Mouse (Mus musculus): Measurements from ENCODE around the gene Acads. TPM values are rescaled to one million over a fixed set of nuclear protein-coding genes. Genes with fewer than 3 reads are reported as not detected.
"Not testable (repeated sequence)": the region's sequence is repeated elsewhere in the genome, so short reads cannot be mapped to it uniquely, and the experiment has no call there.

The Acads gene
- polyA plus RNA-seq (2017; shearing (Covaris generic)): 10 to 100 TPM; 10.6 to 28.4 TPM

DNA sequence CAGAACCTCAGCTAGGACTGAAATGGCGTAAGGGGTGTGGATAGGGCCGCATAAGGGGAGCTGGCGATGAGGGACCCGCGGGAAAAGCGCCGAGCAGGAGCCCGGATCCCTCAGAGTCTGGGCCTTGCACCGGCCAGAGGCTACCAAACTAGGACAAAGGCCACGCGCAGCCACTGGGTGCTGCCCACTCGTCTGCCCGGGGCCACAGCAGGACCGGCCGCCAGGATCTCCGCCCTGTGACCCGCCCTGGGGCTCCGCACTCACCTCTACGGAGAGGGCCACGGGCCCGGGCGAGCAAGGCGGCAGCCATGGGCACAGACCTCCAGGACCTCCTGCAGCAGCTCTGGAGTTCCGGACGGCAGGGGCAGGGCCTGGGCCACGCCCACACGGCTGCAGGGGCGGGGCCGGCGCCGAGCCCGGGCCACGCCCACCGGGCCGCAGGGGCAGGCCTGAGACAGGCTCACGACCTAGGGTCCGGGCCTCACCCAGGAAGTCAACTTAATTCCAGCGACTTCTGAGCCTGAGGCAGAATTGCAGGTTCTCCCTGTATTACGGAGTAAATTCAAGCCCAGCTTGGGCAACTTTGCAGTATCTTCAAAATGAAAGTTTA lies at the start of gene Acads:
Gene Acads, minus strand, starts transcription at position 386 of the 610 bp plus-strand sequence.
- peak; percentile 96 for ATAC-seq

DNA sequence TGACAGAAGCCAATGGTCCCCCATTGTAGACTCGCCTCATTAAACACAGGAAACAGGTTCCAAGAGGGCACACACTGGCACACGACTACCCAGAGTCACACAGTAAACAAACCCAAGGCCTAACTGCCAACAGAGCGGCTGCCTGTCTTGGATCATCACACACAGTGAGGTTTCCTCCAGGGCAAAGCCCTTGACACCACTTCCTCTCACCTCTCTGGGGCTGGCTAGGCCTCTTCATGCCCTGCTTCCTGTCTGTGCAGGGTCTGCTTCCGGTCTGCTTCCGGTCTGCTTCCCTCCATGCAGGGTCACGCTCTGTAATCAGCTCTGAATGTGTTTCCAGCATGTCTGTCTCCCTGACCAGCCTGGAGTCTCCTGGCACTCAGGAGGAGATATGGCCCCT lies 48.2 kb upstream of the Acads start:
- peak; percentile 100 for ATAC-seq

DNA sequence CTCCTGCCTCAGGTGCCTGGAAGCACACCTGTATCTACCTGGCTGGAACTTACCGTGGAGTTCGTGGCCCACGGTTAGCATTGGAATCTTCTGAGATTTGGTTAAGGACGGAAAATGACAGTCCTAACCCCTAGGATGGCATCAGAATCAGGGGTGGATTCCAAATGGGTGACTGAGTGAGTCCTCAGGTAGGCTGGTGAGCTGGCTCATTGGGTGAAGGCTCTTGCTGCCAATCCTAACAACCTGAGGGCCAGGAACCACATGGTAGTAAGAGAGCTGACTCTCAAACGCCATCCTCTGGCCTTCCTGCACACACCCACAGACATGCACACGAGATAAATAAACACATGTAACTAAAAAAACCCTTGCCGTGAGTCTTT lies 47.7 kb upstream of the Acads start:
- ATAC-seq: no peak

DNA sequence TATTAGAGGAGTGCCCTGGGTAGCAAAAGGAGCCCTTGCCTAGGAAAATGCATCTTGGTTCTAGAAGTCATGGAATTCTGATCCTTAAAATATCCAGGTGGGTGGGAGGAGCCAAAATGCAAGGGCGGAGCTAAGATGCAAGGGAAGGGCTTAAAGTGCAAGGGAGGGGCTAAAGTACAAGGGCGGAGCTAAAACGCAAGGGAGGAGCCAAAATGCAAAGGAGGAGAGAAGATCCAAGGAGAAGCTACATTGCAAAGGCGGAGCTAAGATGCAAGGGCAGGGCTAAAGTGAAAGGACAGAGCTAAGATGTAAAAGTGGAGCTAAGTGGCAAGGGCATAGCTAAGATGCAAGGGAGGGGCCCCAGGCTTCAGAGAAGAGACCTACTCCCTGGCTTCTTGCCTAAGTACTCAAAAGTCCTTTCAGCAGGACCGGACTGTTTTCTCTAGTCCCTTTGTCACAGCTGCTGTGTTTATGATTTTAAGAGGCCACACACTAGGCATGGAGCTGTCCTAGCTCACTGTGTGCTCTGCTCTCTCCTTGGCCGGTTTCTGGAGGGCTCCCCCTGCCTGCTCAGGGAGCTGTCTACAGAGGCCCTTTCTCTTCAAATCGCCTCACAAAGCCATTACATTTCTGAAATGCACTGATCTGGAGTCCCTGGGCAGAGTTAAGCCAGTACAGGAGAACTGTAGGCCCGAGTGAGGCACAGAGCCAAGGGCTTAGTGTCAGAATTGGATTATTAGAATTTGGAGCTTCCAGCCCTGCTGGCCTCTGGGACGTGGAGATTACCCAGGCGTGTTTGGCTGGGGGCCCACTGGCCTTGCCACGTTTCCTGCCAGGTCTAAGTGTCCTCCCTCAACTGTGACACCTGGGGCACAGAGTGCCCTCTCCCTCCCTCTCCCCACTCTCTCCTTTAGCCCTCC lies 47.0 kb upstream of the Acads start:
- no peak for ATAC-seq

DNA sequence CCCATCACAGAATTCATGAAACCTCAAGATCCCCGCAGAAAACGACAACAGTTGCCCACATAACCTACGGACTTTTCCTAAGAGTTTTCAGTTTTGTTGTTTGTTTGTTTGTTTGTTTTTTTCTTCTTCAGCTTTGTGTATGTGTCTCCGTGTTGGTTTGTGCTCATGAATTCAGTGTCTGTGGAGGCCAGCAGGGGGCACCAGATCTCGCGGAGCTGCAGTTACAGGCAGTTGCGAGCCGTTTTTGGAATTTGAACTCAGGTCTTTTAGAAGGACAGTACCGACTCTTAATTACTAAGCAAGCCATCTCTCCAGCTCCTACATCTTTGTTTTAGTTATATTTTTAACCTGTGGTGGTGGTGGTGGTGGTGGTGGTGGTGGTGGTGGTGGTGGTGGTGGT lies 46.2 kb upstream of the Acads start:
- ATAC-seq: no peak

DNA sequence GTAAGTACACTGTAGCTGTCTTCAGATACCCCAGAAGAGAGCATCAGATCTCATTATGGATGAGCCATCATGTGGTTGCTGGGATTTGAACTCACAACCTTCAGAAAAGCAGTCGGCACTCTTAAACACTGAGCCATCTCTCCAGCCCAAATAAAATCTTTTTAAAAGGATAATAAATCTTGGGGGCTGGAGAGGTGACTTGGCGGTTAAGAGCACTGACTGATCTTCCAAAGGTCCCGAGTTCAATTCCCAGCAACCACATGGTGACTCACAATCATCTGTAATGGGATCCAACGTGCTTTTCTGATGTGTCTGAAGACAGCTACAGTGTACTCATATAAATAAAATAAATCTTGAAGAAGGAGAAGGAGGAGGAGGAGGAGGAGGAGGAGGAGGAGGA lies 45.3 kb upstream of the Acads start:
- not testable (repeated sequence) for ATAC-seq

DNA sequence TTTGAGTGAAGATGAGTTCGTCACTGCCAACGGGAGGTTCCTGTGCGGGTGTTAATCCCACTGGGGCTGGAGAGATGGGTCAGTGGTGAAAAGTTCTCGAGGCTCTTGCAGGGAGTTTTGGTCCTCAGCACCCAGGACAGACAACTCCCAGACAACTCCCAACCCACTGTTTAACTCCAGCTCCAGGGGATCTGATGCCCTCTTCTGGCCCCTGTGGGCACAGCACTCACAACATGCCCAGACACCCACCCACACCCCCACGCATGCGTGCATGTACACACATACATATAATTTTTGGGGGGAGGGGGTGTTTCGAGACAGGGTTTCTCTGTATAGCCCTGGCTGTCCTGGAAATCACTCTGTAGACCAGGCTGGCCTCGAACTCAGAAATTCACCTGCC lies 44.4 kb upstream of the Acads start:
- ATAC-seq: no peak

DNA sequence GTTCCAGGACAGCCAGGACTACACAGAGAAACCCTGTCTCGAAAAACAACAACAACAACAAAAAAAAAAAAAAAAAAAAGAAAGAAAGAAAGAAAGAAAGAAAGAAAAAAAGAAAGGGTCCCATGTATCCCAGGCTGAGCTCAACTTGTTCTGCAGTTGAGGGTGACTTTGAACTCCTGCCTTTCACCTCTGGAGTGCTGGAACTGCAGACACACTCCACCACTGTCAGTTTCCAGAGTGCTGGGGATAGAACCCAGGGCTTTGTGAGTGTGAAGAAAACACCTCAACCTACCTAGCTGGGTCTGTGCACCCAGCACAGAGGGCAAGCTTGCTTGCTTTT lies 42.8 kb upstream of the Acads start:
- not testable (repeated sequence) for ATAC-seq

DNA sequence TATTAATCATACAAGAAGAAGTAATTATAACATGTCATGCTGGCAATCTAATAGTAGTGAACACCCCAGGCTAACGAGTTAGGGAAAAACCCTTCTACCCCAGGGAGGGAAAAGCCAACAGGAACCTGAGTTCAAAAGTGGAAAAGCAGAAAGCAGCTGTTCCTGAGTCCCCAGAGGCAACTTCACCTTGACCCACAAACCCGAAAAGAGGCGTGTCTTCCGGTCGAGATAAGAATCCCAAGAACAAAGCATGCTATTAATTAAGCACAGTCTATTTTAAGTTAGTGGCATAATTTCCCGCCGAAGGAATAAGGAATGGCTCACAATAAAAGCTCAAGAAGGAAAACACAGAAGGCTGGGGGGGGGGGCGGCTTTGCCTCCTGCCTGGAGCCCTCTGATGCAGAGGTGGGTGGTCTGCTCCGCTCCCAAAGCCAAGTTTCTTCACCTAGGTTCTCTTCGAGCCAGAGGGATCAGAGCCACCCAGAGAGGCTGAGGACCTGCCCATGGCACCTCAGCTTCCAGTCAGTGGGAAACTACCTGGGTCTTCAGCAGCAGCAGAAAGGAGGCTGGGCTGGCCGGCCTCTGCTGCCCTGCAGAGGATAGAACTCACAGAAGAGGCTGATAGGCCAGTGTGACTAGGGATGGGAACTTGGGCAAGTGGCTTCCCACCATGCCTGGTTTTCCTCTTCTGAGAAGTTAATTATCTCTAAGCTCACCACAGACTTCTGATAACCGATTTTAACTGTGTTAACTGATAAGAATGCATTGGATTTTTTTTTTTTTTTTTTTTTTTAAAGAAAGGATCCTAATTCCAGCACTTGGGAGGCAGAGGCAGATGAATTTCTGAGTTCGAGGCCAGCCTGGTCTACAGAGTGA lies 42.2 kb upstream of the Acads start:
- no peak for ATAC-seq

DNA sequence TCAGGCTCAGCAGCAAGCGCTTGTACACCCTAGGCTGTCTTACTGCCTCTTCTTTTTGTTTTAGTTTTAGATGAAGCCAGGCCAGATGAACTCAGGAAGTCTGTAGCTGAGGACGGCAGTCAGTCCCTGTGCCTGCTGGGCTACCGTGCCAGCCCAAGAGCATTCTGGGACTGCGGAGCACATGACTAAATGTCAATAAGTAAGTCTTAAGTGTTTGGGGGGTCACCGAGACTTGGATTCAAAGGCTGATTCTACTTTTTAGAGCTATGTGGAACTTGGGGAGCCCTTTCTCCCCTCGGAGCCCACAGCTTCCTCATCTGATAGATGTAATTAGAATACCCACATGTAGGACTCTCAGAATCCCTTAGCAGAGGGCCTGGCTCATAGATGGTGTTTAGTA lies 41.5 kb upstream of the Acads start:
- no peak for ATAC-seq

DNA sequence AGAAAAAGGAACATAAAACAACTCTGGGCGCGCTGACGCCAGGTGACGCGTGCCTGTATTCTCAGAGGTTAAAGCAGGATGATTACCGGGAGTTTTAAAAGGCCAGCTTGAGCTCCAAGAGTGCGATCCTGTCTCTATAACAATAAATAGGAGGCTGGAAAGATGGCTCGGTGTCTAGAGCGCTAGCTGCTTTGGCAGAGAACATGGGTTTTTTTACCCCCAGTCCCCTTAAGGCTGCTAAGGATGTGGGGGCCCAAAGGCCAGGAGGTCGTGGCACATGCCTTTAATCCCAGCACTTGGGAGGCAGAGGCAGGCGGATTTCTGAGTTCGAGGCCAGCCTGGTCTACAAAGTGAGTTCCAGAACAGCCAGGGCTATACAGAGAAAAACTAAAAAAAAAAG lies 40.0 kb upstream of the Acads start:
- no peak for ATAC-seq

DNA sequence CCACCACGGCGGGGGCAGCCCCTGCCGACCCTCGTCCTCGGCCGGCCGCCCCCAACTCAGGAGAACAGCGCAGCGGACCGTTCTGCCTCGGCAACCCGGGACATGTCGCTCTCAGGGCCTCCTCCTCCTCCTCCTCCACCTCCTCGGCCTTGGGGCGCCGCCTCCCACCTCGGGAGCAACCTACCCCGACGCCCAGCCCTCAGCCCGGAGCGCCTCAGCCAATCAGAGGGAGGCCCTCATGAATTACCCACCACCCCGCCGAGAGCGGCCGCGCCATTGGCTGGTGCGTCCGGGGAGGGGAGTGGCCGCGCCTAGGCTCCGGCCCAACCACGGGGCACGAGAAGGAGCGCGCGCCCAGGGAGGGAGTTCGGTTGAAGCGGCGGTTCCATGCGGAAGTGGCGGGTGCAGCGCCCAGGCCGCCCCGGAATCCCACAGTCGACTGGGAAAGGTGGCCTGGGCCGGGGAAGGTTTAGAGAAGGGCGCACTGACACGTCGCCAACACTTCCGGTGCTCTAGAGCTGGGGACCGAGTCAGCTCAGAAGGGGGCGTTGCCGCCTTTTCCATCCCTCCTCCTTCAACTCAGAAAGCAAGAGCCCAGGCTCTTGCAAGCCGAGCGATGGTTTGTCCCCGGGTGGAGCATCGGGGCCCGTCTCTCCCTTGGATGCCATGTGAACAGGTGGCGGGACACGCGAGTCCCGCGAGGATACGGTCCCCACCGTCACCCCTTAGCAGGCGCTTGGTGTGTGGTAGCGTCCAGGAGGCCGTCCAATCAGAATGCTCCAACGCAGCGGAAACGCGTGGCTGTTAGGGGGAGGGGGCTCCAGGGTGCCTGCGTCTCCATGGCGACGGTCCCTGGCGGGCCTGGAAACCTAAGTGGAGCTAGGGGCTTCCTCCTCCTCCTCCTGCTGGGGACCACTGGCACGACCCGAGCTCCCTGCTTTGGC lies 39.2 kb upstream of the Acads start, which contains the start of gene Mlec:
Gene Mlec, minus strand, starts transcription at position 140 of the 944 bp plus-strand sequence.
- ATAC-seq: peak; percentile 91

DNA sequence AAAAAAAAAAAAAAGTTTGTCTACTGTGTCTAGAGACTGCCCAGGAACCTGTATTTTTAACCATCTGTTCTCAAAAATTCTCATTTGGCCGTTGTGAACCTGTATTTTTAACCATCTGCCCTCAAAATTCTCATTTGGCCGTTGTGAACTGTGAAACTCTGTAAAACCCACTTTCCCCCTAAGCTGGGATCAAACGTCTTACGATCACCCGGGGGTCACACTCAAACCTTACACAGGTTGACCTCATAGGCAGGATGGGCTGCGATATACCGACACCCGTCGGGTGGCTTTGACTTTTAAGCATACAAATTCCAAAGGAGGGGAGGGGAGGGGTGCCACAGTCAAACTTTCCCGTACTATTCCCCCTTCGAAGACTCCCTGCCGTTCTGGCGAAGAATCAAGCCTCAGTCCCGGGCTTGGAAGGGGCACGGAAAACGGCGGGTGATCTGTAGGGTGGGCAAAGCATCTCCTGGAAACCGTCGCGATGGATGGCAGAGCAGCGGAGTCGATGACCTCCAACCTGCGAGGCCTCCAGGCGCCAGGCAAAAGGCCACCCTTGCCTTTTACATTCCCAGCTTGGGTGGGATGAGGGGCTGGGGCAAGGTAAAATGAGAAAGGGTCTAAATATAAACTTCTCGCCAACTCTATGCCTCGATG lies 37.9 kb upstream of the Acads start:
- ATAC-seq: no peak

DNA sequence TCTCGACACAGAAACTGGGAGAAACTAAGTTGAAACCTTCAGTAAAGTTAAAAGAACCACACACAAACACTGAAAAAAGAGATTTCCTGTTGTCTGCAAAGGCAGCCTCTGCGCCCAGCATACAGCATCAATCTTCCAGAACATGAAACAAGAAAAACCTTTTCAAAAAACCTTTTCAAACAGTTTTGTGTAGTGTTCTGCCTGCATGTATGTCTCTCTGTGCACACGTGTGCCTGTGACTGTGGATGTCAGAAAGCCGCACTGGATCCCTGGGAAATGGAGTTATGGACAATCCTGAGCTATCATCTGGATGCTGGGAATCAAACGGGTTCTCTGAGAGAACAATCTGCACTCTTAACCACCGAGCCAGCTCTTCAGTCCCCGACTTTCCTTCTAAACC lies 37.3 kb upstream of the Acads start:
- ATAC-seq: no peak

DNA sequence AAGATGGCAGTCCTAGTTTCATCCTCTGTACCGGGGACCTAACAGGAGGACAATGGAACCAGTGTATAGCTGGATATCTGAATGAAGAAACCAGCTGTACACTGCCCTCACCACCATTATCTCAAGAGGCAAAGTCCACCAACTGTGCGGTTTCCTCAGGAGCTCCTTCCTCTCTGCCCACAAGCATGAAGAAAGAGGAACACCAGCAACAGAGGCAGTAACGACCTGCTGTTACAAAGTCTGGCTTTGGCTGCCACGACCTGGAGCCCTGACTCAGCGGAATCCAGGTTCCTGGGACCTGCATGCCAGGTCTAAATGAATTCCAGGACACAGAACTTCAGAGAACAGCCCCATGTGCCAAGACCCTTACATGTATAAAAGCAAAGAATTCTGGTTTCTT lies 36.7 kb upstream of the Acads start:
- ATAC-seq: no peak

DNA sequence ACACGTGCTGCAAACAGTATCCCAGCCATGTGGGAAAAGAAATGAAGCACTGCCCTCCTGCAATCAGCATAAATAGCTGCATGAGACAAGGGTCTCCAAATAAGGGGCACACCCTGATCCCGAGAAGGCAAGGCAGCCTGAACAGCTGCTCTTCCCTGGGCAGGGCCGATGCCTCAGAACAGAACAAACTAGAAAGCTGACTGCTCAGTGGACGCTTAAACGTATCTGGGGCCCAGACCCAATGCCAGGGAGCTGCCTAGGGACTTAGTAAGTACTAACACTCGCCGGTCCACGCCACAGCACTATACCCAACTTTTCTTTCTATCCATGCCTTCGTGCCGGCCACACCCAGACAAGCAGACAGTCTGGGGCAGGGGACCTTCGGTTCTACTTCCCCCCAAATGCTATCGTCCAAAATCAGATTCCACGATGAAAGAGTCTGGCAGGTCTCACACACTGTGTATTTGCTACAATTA lies 36.0 kb upstream of the Acads start:
- ATAC-seq: no peak

DNA sequence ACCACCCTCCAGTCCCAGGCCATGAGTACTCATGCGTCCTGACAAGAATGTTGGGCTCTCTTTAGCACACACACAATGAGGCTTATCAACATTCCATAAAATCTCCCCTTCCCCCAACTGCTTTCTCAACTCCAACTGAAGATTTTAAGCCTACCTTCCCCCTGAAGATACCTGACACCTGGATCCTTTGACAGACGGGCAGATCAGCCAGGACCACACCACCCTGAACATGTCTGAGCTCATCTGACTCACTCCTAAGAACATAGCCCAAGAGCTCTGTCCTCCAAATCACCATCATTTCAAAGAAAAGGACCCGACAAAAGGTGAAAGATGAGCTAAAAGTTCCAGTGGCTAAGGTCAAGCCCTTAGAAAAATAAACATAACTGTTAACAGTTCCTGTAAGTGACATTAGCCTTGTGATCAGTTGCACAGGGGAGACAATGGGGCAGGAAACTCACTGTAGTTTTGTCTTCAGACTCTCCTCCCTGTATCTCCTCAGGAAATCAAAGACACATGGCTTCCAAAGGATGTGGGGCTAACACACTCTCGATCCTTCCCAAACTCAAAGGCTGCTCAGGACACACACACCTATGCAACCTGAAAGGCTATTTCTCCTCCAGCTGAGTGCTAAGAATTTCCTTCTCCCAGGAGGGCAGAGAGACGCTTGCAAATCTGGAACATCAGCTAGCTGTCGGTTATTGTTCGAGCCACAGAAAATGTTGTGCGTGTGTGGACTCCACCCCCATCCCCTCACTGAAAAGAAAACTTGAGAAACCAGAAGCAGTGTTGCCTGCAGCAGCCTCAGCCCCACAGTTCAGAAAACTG lies 33.2 kb upstream of the Acads start:
- no peak for ATAC-seq

DNA sequence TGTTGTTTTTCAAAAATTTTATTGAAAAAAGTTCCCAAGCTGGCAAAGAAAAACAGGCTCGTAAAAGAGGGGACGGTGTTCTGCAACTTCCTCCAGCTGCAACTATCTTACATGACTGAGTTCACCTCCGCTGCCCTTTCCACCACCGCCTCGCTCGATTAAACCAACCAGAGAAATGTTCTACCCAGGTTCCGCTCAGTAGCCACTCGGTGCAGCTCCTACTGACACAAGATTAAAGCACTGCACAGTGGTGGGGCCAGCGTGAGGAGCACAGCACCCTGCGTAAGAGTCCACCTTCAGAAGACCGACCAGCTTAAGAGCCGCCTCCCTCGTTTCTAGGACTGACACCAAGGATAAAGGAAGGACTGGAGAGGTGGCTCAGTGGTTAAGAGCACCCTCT lies 32.3 kb upstream of the Acads start:
- peak; percentile 30 for ATAC-seq

DNA sequence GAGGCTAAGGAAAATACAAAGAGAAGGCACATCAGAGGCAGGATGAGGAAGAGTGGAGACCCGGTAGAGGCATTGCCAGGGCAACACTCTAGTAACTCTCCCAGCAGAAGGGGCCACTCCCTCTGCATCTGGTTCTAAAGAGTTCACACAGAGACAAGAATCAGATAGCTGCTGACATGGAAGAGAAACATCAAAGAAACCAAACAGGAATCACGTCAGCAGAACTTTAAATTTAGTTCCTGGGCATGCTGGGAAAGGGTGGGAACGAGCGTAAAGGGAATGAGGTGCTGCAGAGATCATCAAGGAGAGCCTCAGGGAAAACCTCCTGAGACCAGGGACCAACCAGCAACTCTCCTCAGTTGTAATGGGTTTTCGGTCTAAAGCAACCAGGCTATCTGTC lies 31.8 kb upstream of the Acads start:
- peak; percentile 49 for ATAC-seq

DNA sequence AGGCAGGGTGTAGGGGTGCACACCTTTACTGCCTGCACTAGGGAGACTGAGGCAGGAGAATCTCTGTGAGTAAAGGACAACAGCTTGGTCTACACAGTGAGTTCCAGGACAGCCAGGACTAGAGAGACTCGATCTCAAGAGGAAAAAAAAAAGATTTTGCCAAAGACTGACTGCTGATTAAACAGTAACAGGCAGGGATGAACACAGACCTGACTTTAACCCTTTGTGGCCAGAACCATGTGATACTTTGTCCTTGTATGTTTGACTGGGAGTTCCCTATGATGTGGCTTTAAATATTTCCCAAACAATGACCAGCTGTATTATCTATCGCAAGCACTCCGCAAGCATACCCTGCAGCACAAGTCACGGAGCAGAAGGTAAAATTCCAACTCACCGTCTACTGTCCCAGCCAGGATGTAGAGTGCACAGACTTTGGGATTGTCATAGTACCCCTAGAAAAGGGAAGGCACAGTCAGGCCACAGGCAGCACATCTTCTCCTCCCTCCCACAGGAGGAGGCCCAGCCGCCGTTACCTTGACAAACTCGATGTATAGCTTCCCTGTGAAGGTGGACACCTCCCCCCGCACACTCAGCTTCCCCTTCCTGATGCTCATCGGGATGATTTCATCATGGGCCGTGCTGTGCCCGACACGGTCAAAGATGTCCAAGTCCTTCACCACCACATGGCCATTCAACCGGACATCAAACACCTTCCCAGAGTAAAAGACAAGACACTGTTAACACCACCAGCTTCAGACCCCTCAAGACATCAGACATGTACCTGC lies 30.7 kb upstream of the Acads start:
- ATAC-seq: no peak

Data from CD4-positive, CD25-positive, alpha-beta regulatory T cell, adult 4 months (primary cell).